Mouse (Mus musculus) brain, embryonic 14.5 days (tissue): ENCODE results near the gene Mcam.

Experiments
- CTCF ChIP-seq: fragments of 200-500 bp; IDR thresholded peaks from 2 replicates; pipeline ENCODE4 v1.5.1; 2012; ENCODE audit warnings: inconsistent platforms, mild to moderate bottlenecking, moderate library complexity, borderline replicate concordance; ENCODE audit not compliant: insufficient read depth, insufficient read length; ENCODE audit errors: extremely low read depth
- POLR2A ChIP-seq: fragments of 200-500 bp; IDR thresholded peaks from 2 replicates; pipeline ENCODE4 v1.6.1; 2012; ENCODE audit warnings: mild to moderate bottlenecking, inconsistent platforms, borderline replicate concordance; ENCODE audit not compliant: poor library complexity, insufficient read depth, insufficient read length, severe bottlenecking; ENCODE audit errors: extremely low read depth

- TF ChIP-seq POLR2A (no peak), CTCF (no peak)
Observed at GRCm38 (mm10) chr9:44170691-44171151, 36.5 kb downstream of the Mcam start.
